Mouse (Mus musculus): ENCODE measurements around the gene Gm5155.
"Not testable (repeated sequence)": the region's sequence is repeated elsewhere in the genome, so short reads cannot be mapped to it uniquely, and the experiment has no call there.

Gm5155 gene

GRCm38 (mm10) chr7:17871467-17871866 is at the start of gene Gm5155:
Gm5155 (plus strand) TSS chr7:17871767.
- in situ Hi-C loops (cut with MboI, MseI), result no loop called here

- in situ Hi-C loops (cut with MboI, MseI), result no loop called here
These were observed 791 bp upstream of the Gm5155 start for GRCm38 (mm10) chr7:17870776-17871175.

- in situ Hi-C loops (cut with MboI, MseI), result not testable (repeated sequence)
These were observed 23.8 kb downstream of the Gm5155 start for GRCm38 (mm10) chr7:17895341-17895740.

- in situ Hi-C loops (cut with MboI, MseI), result no loop called here
These were observed 31.8 kb downstream of the Gm5155 start for GRCm38 (mm10) chr7:17903146-17903915.

Measured in T-helper 1 cell (primary cell).